Mouse (Mus musculus) megakaryocyte, embryonic 14.5 days (primary cell): Measurements from ENCODE around the gene Gtf3c1.

Experiments used
- FLI1 ChIP-seq: IDR thresholded peaks from 2 replicates; pipeline ENCODE4 v1.6.1; 2012; ENCODE audit warnings: low read length, inconsistent platforms, mixed read lengths
- GATA1 ChIP-seq: IDR thresholded peaks from 3 replicates; pipeline ENCODE4 v1.6.1; 2012; ENCODE audit warnings: mixed read lengths, low read length, inconsistent platforms, borderline replicate concordance

GRCm38 (mm10) chr7:125601280-125601670 lies 106.3 kb downstream of the Gtf3c1 start:
- TF ChIP-seq GATA1, result no peak
- TF ChIP-seq FLI1, result no peak
